Mouse (Mus musculus) bone marrow macrophage, adult 2 months (primary cell): Measurements from ENCODE around the gene Lrrc59. TPM values are rescaled to one million over a fixed set of nuclear protein-coding genes. Genes with fewer than 3 reads are reported as not detected.
A peak's percentile ranks its signal among the peaks of the same experiment; 100 is the strongest.

Source experiments
- H3K27ac ChIP-seq: 2 replicates; pipeline ENCODE4 v1.5.1; 2012; ENCODE audit warnings: low read depth, low read length; ENCODE audit not compliant: insufficient read depth
- H3K4me1 ChIP-seq: 2 replicates; pipeline ENCODE4 v1.6.1; 2012; ENCODE audit warnings: low read length; ENCODE audit not compliant: control insufficient read depth, insufficient read depth
- H3K4me3 ChIP-seq: 2 replicates; pipeline ENCODE4 v1.5.1; 2012; ENCODE audit warnings: mild to moderate bottlenecking, low read length, moderate library complexity; ENCODE audit not compliant: insufficient read depth
- CTCF ChIP-seq: IDR thresholded peaks from 2 replicates; pipeline ENCODE4 v1.5.1; 2012; ENCODE audit warnings: low read depth, mild to moderate bottlenecking, low read length, moderate library complexity
- POLR2A ChIP-seq: IDR thresholded peaks from 2 replicates; pipeline ENCODE4 v1.6.1; 2012; ENCODE audit warnings: mild to moderate bottlenecking, low read depth, low read length, borderline replicate concordance
- polyA plus RNA-seq: library from polyadenylated mRNA; stranded (reverse); fragments of >200 nt; gene quantifications from 2 replicates; pipeline ENCODE4 v1.2.4, GENCODE M21; 2012; ENCODE audit not compliant: missing spikeins, insufficient read depth, insufficient read length

Lrrc59 gene
- polyA plus RNA-seq, 1 experiment: 57.6 TPM

DNA sequence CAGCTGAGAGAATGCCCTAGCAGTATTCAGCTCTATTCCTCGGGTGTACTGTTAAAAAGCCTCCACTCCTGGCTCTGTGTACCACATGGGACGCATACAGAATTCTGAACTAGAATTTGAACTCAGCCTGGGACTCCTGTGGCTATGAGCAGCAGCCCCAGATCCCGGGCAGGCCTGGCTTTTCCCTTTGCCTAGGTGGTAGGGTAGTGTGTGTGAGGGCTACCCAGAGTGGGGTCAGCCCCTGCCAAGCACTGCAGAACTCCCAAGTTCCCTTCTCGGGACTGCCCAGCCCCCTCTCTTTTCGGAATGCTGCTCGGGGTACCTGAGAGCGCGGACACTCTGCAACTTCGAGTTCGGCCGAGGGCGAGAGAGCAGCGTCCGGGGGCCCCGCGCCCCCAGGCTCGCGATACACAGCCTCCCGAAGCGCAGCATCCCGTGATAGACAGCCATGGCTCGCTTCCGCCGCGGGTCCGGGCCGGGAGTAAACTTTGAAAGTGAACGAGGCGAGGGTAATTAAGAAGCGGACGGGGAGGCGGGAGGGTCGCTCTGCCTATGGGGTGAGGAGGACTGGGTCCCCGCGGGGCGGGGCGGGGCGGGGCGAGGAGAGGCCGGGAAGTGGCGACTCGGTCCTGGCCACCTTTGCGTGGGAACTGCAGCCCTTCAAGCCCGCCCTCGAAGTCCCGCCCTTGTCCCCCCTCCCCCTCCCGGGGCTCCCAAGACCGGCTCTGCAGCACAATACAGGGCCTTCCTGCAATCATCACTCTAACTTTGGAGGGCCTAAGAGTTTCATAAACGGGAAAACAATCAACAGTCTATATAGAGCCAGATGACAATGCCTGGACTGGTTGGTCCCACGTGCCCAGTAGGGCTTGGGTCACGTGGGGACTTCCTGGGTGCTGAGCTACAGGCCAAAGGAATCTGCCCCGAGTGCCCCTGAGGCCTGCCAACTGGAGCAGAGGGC, 28.0 kb upstream of the Lrrc59 start, which contains the start of gene Acsf2:
Gene Acsf2, minus strand, starts transcription at position 551 of the 961 bp plus-strand sequence.
- H3K27ac ChIP-seq: 0 out of 2 replicates have a peak within 1 kb of the TSS, but pooled peaks have one; percentile 34
- TF ChIP-seq POLR2A (no peak), CTCF (no peak)

DNA sequence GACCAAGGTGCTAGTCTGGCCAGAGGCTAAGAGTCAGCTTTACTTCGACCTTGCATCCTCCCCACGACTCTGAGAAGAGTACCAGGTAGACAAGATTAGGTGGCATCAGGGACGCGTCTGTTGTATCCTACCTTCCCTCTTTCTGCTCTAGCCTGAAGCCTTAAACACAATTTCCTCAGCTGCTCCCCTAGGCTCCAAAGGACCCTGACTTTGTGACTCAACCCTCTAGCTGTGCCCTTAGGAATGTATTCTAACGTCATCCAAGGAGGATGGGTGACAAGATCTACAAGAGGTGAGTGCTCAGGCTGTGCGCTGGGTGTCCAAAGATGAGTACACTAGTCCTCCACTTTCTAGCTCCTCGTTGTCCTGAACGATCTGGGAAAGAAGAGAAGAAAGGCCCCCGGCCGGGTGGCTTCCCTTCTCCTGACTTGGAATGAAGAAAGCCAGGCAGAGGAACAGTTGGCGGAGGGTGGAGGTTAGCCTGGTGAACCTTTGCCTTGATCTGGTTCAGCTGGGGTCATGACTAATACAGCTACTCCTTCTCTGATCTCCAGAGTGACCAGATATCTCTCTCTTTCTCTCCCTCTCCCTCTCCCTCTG, 27.1 kb upstream of the Lrrc59 start:
- Histone ChIP-seq H3K4me3 (0 out of 2 replicates have a peak overlapping the region, but pooled peaks have one; percentile 58), H3K27ac (no peak overlapping the region), H3K4me1 (peaks cover 11% of the 10 kb centered on the region)
- TF ChIP-seq POLR2A (no peak), CTCF (no peak)

More for the DNA sequence above, 28.0 kb upstream of the Lrrc59 start, which contains the start of gene Acsf2:
- peaks cover 17% of the 10 kb centered on the region for H3K4me1 ChIP-seq
- H3K4me3 ChIP-seq: peak within 1 kb of the TSS; percentile 58

DNA sequence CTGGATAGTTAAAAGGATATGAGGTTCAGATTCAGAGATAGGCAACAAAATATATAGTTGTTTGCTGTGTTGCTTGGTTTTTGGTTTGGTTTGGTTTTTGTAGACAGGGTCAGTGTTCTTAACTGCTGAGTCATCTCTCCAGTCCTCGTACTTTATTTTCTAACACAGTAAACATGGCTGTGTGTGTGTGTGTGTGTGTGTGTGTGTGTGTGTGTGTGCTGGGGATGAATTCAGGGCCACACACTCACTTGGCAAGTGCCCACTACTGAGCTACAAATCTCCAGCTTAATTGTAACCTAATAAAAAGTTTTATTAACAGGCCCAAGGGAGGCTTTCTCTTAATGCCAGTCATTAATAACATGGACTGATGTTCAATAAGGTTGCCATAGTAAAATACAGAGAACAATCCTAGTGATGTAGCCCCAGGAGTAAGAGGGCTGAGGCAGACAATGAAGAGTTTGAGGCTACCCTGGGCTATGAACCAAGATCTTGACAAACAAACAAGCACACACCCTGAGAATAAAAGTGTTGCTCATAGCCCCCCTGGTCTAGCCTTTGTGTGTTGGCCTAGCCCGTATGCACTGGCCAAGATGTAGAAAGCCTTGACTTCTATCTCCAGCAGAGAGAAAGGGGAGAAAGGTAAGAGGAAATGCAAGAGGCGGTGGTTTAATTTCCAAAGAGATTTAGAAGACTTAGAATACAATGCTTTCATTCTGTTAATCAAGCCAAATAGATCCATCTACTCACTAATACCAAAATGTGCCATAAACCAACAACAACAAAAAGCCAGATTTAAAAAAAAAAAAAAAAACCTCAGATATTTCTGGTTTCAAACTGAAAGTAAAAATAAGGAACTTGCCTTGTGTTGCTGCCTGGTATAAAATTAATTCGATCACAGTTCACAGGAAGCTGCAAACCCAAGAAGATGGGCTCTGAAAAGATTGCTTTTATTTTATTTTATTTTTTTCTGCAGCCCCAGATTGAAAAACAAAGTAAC, 18.5 kb upstream of the Lrrc59 start:
- Histone ChIP-seq H3K4me3 (peak overlapping the region; percentile 17; the same call in 1 of the 2 replicates), H3K27ac (peak overlapping the region; percentile 72)
- TF ChIP-seq CTCF: no peak
- TF ChIP-seq POLR2A: no peak

DNA sequence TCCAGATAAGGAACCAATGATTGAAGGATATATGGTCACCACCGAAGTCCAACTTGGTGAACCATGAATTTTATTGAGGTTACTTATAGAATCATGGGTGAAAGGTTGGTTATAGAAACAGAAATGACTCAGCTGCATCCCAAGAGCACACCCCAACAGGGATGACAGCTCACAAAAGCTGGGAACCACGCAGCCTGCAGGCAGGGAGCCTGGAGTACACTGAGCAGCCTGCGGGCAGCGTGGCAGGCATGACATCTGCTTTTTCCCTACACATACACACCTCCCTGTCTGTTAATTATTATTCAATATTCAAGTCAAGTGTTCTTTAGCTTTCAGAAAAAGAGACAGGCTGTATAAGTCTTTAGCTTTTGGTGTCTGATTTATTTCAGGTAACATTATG, 15.0 kb upstream of the Lrrc59 start:
- peaks cover 8% of the 10 kb centered on the region for H3K4me1 ChIP-seq
- no peak overlapping the region for H3K4me3 ChIP-seq
- H3K27ac ChIP-seq: no peak overlapping the region
- no peak for TF ChIP-seq POLR2A
- no peak for TF ChIP-seq CTCF

More for the DNA sequence above, 18.5 kb upstream of the Lrrc59 start:
- peaks cover 8% of the 10 kb centered on the region for H3K4me1 ChIP-seq

DNA sequence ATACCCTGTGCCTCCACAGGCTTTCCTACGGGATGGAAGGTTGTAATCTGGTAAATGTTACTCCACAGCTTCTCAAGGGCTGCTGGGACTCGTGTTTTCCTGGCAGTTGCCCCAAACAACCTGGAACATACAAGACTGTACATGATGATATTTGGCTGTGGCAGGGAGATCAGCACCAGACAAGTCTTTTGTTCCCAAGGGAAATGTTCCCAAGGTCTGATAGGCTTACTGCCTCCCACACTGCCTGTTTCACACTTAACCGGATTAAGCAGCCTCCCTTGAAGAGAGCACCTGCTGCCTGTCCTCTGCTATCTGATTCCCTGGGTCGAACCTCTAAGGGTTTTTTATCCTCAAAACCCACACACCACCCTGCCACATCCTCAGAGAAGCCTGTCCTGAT, 14.1 kb upstream of the Lrrc59 start:
- Histone ChIP-seq H3K27ac (no peak overlapping the region), H3K4me1 (peaks cover 8% of the 10 kb centered on the region), H3K4me3 (no peak overlapping the region)
- TF ChIP-seq CTCF (no peak), POLR2A (no peak)

DNA sequence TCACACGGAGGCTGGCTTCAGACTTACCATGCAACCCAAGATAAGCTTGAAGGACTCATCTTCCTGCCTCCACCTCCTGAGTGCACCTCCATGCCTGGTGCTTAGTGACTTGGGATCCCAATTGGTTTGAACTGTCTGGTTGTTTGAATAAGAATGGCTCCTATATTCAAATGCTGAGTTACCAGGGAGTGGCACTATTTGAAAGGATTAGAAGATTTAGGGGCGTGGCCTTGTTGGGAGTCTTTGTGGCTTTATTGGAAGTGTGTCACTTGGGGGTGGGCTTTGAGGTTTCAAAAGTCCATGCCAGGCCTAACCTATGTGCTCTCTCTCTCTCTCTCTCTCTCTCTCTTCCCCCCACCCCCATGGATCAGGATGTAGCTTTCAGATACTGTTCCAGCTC, 11.9 kb upstream of the Lrrc59 start:
- peaks cover 6% of the 10 kb centered on the region; the same call in 1 of the 2 replicates for H3K4me1 ChIP-seq
- no peak overlapping the region for H3K4me3 ChIP-seq
- TF ChIP-seq CTCF (no peak), POLR2A (no peak)
- no peak overlapping the region for H3K27ac ChIP-seq

- Histone ChIP-seq H3K4me3 (no peak overlapping the region), H3K27ac (no peak overlapping the region), H3K4me1 (peaks cover 6% of the 10 kb centered on the region; the same call in 1 of the 2 replicates)
- TF ChIP-seq POLR2A: no peak
- no peak for TF ChIP-seq CTCF
Observed at GRCm38 (mm10) chr11:94620766-94621457, 8.7 kb upstream of the Lrrc59 start.

GRCm38 (mm10) chr11:94621458-94621852, 8.1 kb upstream of the Lrrc59 start:
- TF ChIP-seq CTCF (no peak), POLR2A (no peak)
- H3K4me1 ChIP-seq: peaks cover 6% of the 10 kb centered on the region; the same call in 1 of the 2 replicates
- no peak overlapping the region for H3K27ac ChIP-seq
- no peak overlapping the region for H3K4me3 ChIP-seq
